Mouse (Mus musculus): ENCODE data around the gene Cabp1.

The Cabp1 gene

GRCm38 (mm10) chr5:115210380-115210779, 16.2 kb upstream of the Cabp1 start:
- in situ Hi-C loops (cut with MseI, MboI) = no loop called here

GRCm38 (mm10) chr5:115208601-115209000, 14.4 kb upstream of the Cabp1 start:
- in situ Hi-C loops (cut with MseI, MboI) = no loop called here

GRCm38 (mm10) chr5:115207892-115208291, 13.7 kb upstream of the Cabp1 start:
- in situ Hi-C loops (cut with MseI, MboI) = no loop called here

- in situ Hi-C loops (cut with MseI, MboI) = no loop called here
Observed at GRCm38 (mm10) chr5:115207244-115207643, 13.1 kb upstream of the Cabp1 start.

GRCm38 (mm10) chr5:115204562-115205311, 10.6 kb upstream of the Cabp1 start:
- in situ Hi-C loops (cut with MseI, MboI) = no loop called here

GRCm38 (mm10) chr5:115203735-115204561, 9.8 kb upstream of the Cabp1 start:
- in situ Hi-C loops (cut with MseI, MboI) = no loop called here

- in situ Hi-C loops (cut with MseI, MboI) = no loop called here
Observed at GRCm38 (mm10) chr5:115194626-115195221, 543 bp upstream of the Cabp1 start.

- in situ Hi-C loops (cut with MseI, MboI) = no loop called here
Observed at GRCm38 (mm10) chr5:115193226-115193625, 955 bp downstream of the Cabp1 start.

- in situ Hi-C loops (cut with MseI, MboI) = no loop called here
Observed at GRCm38 (mm10) chr5:115192828-115193195, 1.4 kb downstream of the Cabp1 start.

- in situ Hi-C loops (cut with MseI, MboI) = no loop called here
Observed at GRCm38 (mm10) chr5:115191880-115192827, 2.0 kb downstream of the Cabp1 start.

GRCm38 (mm10) chr5:115190081-115190480, 4.1 kb downstream of the Cabp1 start:
- in situ Hi-C loops (cut with MseI, MboI) = no loop called here

- in situ Hi-C loops (cut with MseI, MboI) = no loop called here
Observed at GRCm38 (mm10) chr5:115188824-115189223, 5.4 kb downstream of the Cabp1 start.

GRCm38 (mm10) chr5:115187188-115188131, 6.7 kb downstream of the Cabp1 start:
- in situ Hi-C loops (cut with MseI, MboI) = no loop called here

- in situ Hi-C loops (cut with MseI, MboI) = no loop called here
Observed at GRCm38 (mm10) chr5:115186371-115187073, 7.7 kb downstream of the Cabp1 start.

- in situ Hi-C loops (cut with MseI, MboI) = no loop called here
Observed at GRCm38 (mm10) chr5:115184726-115185125, 9.5 kb downstream of the Cabp1 start.

- in situ Hi-C loops (cut with MseI, MboI) = no loop called here
Observed at GRCm38 (mm10) chr5:115183482-115183881, 10.7 kb downstream of the Cabp1 start.

GRCm38 (mm10) chr5:115182925-115183324, 11.3 kb downstream of the Cabp1 start:
- in situ Hi-C loops (cut with MseI, MboI) = no loop called here

GRCm38 (mm10) chr5:115181248-115181940, 12.8 kb downstream of the Cabp1 start:
- in situ Hi-C loops (cut with MseI, MboI) = no loop called here

- in situ Hi-C loops (cut with MseI, MboI) = no loop called here
Observed at GRCm38 (mm10) chr5:115179596-115179995, 14.6 kb downstream of the Cabp1 start.
